Mouse (Mus musculus) urinary bladder, postnatal 4 days (tissue): Measurements from ENCODE around the gene Ndufb4.

Experiments used
- DNase-seq, 2 experiments: peaks; one replicate each; pipeline ENCODE4 v3.0.0; 2021 to 2022; ENCODE audit warnings: low spot score in 2 of 2

The Ndufb4 gene

GRCm38 (mm10) chr16:37636107-37636506 is 18.1 kb downstream of the Ndufb4 start:
- no peak for DNase-seq

GRCm38 (mm10) chr16:37635095-37635494 is 19.2 kb downstream of the Ndufb4 start:
- DNase-seq, result no peak

- no peak for DNase-seq
Measured at GRCm38 (mm10) chr16:37634578-37634977, 19.7 kb downstream of the Ndufb4 start.

GRCm38 (mm10) chr16:37629011-37629410 is 25.2 kb downstream of the Ndufb4 start:
- no peak for DNase-seq

- no peak for DNase-seq
Measured at GRCm38 (mm10) chr16:37628336-37628735, 25.9 kb downstream of the Ndufb4 start.

GRCm38 (mm10) chr16:37626388-37626949 is 27.8 kb downstream of the Ndufb4 start:
- DNase-seq, result no peak

GRCm38 (mm10) chr16:37622919-37623318 is 31.3 kb downstream of the Ndufb4 start:
- no peak for DNase-seq

GRCm38 (mm10) chr16:37622403-37622802 is 31.9 kb downstream of the Ndufb4 start:
- DNase-seq, result no peak

GRCm38 (mm10) chr16:37617695-37618094 is 36.6 kb downstream of the Ndufb4 start:
- DNase-seq, result no peak

- no peak for DNase-seq
Measured at GRCm38 (mm10) chr16:37616104-37616503, 38.1 kb downstream of the Ndufb4 start.

GRCm38 (mm10) chr16:37615429-37615828 is 38.8 kb downstream of the Ndufb4 start:
- no peak for DNase-seq

GRCm38 (mm10) chr16:37614540-37614939 is 39.7 kb downstream of the Ndufb4 start:
- DNase-seq, result no peak

GRCm38 (mm10) chr16:37612013-37612412 is 42.2 kb downstream of the Ndufb4 start:
- DNase-seq, result no peak

- DNase-seq, result no peak
Measured at GRCm38 (mm10) chr16:37611072-37611471, 43.2 kb downstream of the Ndufb4 start.

GRCm38 (mm10) chr16:37610333-37610732 is 43.9 kb downstream of the Ndufb4 start:
- no peak for DNase-seq

GRCm38 (mm10) chr16:37604243-37604642 is 50.0 kb downstream of the Ndufb4 start:
- no peak for DNase-seq

- DNase-seq, result no peak
Measured at GRCm38 (mm10) chr16:37603431-37603830, 50.8 kb downstream of the Ndufb4 start.

GRCm38 (mm10) chr16:37599326-37599725 is 54.9 kb downstream of the Ndufb4 start:
- DNase-seq, result no peak

GRCm38 (mm10) chr16:37598463-37598862 is 55.8 kb downstream of the Ndufb4 start:
- DNase-seq, result no peak

- no peak for DNase-seq
Measured at GRCm38 (mm10) chr16:37597412-37597811, 56.8 kb downstream of the Ndufb4 start.
